Mouse (Mus musculus) liver, embryonic 13.5 days (tissue): Measurements from ENCODE around the gene Ankrd63. TPM values are rescaled to one million over a fixed set of nuclear protein-coding genes. Genes with fewer than 3 reads are reported as not detected.

ENCODE experiments used
- ATAC-seq: fragments of 200-750 bp; cut with Nextera tagmentation; 2 replicates; pipeline ENCODE4 v1.8.0; 2017; ENCODE audit warnings: low read depth, mild to moderate bottlenecking, moderate number of reproducible peaks, moderate library complexity
- DNase-seq: peaks from one replicate; pipeline ENCODE4 v3.0.0; 2022
- H3K27ac ChIP-seq: fragments of 300-500 bp; sonication (generic); 2 replicates; pipeline ENCODE4 v1.5.1; 2015; ENCODE audit warnings: moderate library complexity, mild to moderate bottlenecking, inconsistent platforms
- H3K27me3 ChIP-seq: fragments of 300-500 bp; sonication (generic); 2 replicates; pipeline ENCODE4 v1.6.1; 2015; ENCODE audit warnings: mild to moderate bottlenecking, inconsistent platforms
- H3K36me3 ChIP-seq: fragments of 300-500 bp; sonication (generic); 2 replicates; pipeline ENCODE4 v1.6.1; 2015; ENCODE audit warnings: mild to moderate bottlenecking, inconsistent platforms
- H3K4me1 ChIP-seq: fragments of 300-500 bp; sonication (generic); replicated peaks from 2 replicates; pipeline ENCODE4 v1.6.1; 2015; ENCODE audit warnings: inconsistent platforms
- H3K4me2 ChIP-seq: fragments of 300-500 bp; sonication (generic); 2 replicates; pipeline ENCODE4 v1.6.1; 2015; ENCODE audit warnings: inconsistent platforms, mild to moderate bottlenecking, moderate library complexity
- H3K4me3 ChIP-seq: fragments of 300-500 bp; sonication (generic); replicated peaks from 2 replicates; pipeline ENCODE4 v1.5.1; 2015; ENCODE audit warnings: mild to moderate bottlenecking, inconsistent platforms
- H3K9ac ChIP-seq: fragments of 300-500 bp; sonication (generic); 2 replicates; pipeline ENCODE4 v1.6.1; 2015; ENCODE audit warnings: mild to moderate bottlenecking, inconsistent platforms
- H3K9me3 ChIP-seq: fragments of 300-500 bp; sonication (generic); replicated peaks from 2 replicates; pipeline ENCODE4 v1.6.1; 2016; ENCODE audit warnings: inconsistent platforms
- WGBS: fragments of 180-500 bp; shearing (Covaris S2); methylation state at CpG from one replicate; pipeline ENCODE4 v1.1.7; 2015; ENCODE audit not compliant: insufficient replicate concordance; 5-methylcytosine and 5-hydroxymethylcytosine counted together
- polyA plus RNA-seq: library from polyadenylated mRNA; unstranded; fragments of >200 nt; fragmentation: Nextera tagmentation; extraction: Ambion mirVana; gene quantifications from 2 replicates; pipeline ENCODE4 v1.2.1, GENCODE M21; 2015

Ankrd63 gene
- polyA plus RNA-seq, 1 experiment from 2014 or later, result not detected

GRCm38 (mm10) chr2:118725511-118725910, 21.7 kb upstream of the Ankrd63 start:
- Histone ChIP-seq H3K36me3 (no peaks in the 10 kb centered on the region), H3K9ac (no peak overlapping the region), H3K4me2 (no peak overlapping the region), H3K27me3 (peaks cover 37% of the 10 kb centered on the region), H3K4me1 (peaks cover 43% of the 10 kb centered on the region), H3K9me3 (no peaks in the 10 kb centered on the region), H3K4me3 (no peak overlapping the region), H3K27ac (no peak overlapping the region)
- DNase-seq (no peak), ATAC-seq (no peak)
- 61% methylated on average over 4 of the region's 4 CpGs for WGBS

GRCm38 (mm10) chr2:118723693-118724486, 20.1 kb upstream of the Ankrd63 start:
- ATAC-seq (peak; percentile 69), DNase-seq (no peak)
- Histone ChIP-seq H3K4me1 (peaks cover 32% of the 10 kb centered on the region), H3K9ac (no peak overlapping the region), H3K4me3 (no peak overlapping the region), H3K4me2 (no peak overlapping the region), H3K27me3 (peaks cover 31% of the 10 kb centered on the region), H3K36me3 (0 out of 2 replicates have a peak, but pooled peaks cover 1% of the 10 kb centered on the region), H3K27ac (no peak overlapping the region), H3K9me3 (no peaks in the 10 kb centered on the region)
- 24% methylated on average over 15 of the region's 15 CpGs for WGBS

DNA sequence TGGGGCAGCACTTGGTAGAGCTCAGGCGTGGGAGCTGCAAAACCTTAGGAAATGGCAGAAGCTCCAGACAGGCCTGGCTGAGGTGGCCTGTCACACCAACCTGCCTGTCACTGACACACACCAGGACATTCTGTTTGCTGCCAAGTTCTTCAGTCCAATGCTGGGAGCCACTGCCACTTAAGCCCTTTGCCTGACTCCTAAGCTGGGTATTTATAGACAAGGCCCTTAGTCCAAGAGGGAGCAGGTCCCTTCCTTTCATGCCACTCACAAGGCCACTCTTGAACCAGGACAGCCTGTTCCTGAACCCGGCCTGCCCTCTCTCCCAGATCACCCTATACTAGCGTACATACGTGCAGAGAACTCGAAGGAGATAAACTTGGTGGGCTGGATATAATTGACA, 12.9 kb upstream of the Ankrd63 start:
- Histone ChIP-seq H3K4me3 (no peak overlapping the region), H3K9ac (no peak overlapping the region), H3K36me3 (0 out of 2 replicates have a peak, but pooled peaks cover 5% of the 10 kb centered on the region), H3K27me3 (peaks cover 24% of the 10 kb centered on the region), H3K4me1 (0 out of 2 replicates have a peak, but pooled peaks cover 2% of the 10 kb centered on the region), H3K4me2 (no peak overlapping the region), H3K27ac (no peak overlapping the region), H3K9me3 (no peaks in the 10 kb centered on the region)
- WGBS, result 67% methylated on average over 5 of the region's 5 CpGs
- DNase-seq (no peak), ATAC-seq (no peak)

- Histone ChIP-seq H3K4me1 (peaks cover 21% of the 10 kb centered on the region), H3K27ac (no peak overlapping the region), H3K9ac (no peak overlapping the region), H3K4me2 (no peak overlapping the region), H3K9me3 (no peaks in the 10 kb centered on the region), H3K27me3 (peaks cover 49% of the 10 kb centered on the region), H3K36me3 (0 out of 2 replicates have a peak, but pooled peaks cover 5% of the 10 kb centered on the region), H3K4me3 (no peak overlapping the region)
- no peak for ATAC-seq
- 56% methylated on average over 4 of the region's 4 CpGs for WGBS
- DNase-seq, result no peak
Observed at GRCm38 (mm10) chr2:118714230-118714629, 10.5 kb upstream of the Ankrd63 start.

- ATAC-seq, result no peak
- no peak overlapping the region for H3K27ac ChIP-seq
- H3K27me3 ChIP-seq, result peaks cover 55% of the 10 kb centered on the region
Observed at GRCm38 (mm10) chr2:118713631-118714030, 9.9 kb upstream of the Ankrd63 start.

DNA sequence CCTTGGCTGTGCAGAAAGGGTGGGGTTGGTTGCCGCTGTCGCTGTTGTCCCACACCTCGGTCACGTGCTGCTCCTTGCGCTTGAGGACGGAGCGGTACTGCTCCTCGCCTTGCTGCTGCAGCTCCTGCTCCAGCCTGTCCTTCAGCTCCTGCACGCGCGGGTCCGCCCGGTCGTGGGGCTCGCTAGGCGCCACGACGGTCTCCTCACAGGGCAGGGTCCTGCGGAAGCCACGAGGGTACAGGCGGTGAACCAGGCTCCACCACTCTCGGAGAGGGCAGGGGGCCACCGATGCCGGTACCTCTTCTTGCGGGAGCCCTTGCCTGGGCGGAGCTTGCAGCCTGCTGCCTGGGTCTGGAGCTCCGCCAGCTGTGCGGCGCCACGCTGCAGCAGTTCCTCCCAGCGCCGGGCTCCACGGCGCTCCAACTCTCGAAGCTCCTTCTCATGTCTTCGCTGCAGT, 7.3 kb upstream of the Ankrd63 start:
- no peaks in the 10 kb centered on the region for H3K36me3 ChIP-seq
- DNase-seq, result no peak
- H3K4me2 ChIP-seq, result peak overlapping the region; percentile 40
- H3K9ac ChIP-seq, result no peak overlapping the region
- WGBS, result 26% methylated on average over 36 of the region's 36 CpGs
- peak overlapping the region; percentile 20 for H3K4me3 ChIP-seq
- no peaks in the 10 kb centered on the region for H3K9me3 ChIP-seq
- ATAC-seq, result peak; percentile 17; the same call in 1 of the 2 replicates
- peaks cover 77% of the 10 kb centered on the region for H3K27me3 ChIP-seq
- peaks cover 25% of the 10 kb centered on the region for H3K4me1 ChIP-seq
- no peak overlapping the region for H3K27ac ChIP-seq

More at GRCm38 (mm10) chr2:118713631-118714030, 9.9 kb upstream of the Ankrd63 start:
- H3K4me2 ChIP-seq, result no peak overlapping the region
- H3K36me3 ChIP-seq, result 0 out of 2 replicates have a peak, but pooled peaks cover under 1% of the 10 kb centered on the region
- H3K9me3 ChIP-seq, result no peaks in the 10 kb centered on the region
- no peak overlapping the region for H3K9ac ChIP-seq
- no peak overlapping the region for H3K4me3 ChIP-seq
- DNase-seq, result no peak
- H3K4me1 ChIP-seq, result peaks cover 22% of the 10 kb centered on the region
- 68% methylated on average over 6 of the region's 6 CpGs for WGBS

DNA sequence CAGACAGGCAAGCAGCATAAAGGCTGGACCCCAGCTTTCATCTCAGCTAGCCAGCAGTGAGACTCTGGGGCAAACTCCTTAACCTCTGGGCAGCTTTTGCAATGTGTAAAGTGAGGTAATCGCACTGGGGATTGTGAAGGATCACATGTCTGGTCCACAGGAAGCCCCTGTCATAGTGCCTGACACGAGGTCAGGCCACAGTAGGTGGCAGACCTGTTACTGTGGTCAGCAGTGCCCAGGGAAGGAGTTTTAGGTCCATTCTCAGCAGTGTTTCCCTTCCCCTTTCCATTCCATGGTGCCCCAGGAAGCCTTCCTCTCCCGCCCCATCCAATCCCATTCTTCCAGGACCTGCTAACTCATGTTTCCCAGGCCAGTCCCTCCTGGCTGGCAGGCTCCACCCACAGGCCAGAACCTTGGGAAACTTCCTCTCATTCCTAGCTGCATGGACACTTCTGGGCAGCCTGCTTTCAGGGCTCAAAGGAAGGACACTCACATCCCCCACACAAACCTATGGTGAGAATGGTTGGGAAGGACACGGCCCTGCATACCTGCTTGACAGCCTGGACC, 6.0 kb upstream of the Ankrd63 start:
- WGBS, result 42% methylated on average over 4 of the region's 4 CpGs
- Histone ChIP-seq H3K4me2 (no peak overlapping the region), H3K4me1 (peaks cover 25% of the 10 kb centered on the region), H3K27ac (no peak overlapping the region), H3K9me3 (no peaks in the 10 kb centered on the region), H3K27me3 (peaks cover 91% of the 10 kb centered on the region), H3K9ac (no peak overlapping the region), H3K36me3 (no peaks in the 10 kb centered on the region), H3K4me3 (no peak overlapping the region)
- 0 out of 2 replicates have a peak, but pooled peaks have one; percentile 11 for ATAC-seq
- no peak for DNase-seq

DNA sequence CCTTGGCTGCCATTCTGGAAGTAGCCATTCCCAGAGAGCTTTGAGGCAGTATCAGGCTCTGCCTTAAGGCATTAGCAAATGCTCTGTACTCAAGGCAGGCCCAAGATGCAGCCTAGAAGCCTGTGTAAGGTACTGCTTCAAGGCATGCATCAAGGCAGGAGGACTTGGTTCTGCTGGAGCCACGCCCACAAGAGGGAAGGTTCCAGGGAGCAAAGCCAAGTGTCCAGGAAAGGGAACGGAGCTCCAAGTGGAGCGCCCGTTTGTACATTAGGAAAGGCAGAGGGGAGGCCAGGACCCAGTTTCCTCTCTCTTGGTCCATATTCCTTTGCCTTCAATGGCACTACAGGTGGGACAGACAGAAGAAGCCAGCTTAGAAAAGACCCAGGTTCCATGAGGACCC, 4.7 kb upstream of the Ankrd63 start:
- H3K4me1 ChIP-seq, result peaks cover 30% of the 10 kb centered on the region
- DNase-seq (no peak), ATAC-seq (no peak)
- no peaks in the 10 kb centered on the region for H3K36me3 ChIP-seq
- no peaks in the 10 kb centered on the region for H3K9me3 ChIP-seq
- H3K4me2 ChIP-seq, result no peak overlapping the region
- 72% methylated on average over 4 of the region's 4 CpGs for WGBS
- no peak overlapping the region for H3K9ac ChIP-seq
- H3K4me3 ChIP-seq, result no peak overlapping the region
- H3K27me3 ChIP-seq, result peaks cover 99% of the 10 kb centered on the region
- no peak overlapping the region for H3K27ac ChIP-seq

DNA sequence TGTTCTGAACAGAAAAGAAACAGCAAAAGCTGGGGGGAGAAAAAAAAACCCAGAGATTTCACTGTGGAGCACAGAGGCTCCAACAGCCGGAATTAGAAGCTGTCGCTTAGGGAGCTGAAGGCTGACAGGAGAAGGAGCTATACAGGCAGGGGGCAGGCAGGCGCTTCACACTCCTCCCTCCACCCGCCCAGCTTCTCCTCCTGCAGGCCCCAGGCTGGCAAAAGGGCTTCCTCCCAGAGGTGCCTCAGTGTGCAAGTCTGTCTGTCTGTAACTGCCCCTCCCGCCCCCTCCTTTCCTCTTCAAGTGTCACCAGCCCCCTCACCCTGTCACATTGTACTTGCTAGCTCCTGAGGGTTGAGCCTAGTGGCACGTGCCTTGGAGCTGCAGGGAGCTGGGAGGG, 2.7 kb upstream of the Ankrd63 start:
- H3K4me1 ChIP-seq, result peaks cover 41% of the 10 kb centered on the region
- 2% methylated on average over 6 of the region's 6 CpGs for WGBS
- no peak overlapping the region for H3K9ac ChIP-seq
- no peaks in the 10 kb centered on the region for H3K9me3 ChIP-seq
- no peaks in the 10 kb centered on the region for H3K36me3 ChIP-seq
- DNase-seq, result no peak
- H3K27ac ChIP-seq, result no peak overlapping the region
- H3K4me2 ChIP-seq, result no peak overlapping the region
- ATAC-seq, result no peak
- H3K4me3 ChIP-seq, result no peak overlapping the region
- H3K27me3 ChIP-seq, result peaks cover 100% of the 10 kb centered on the region

GRCm38 (mm10) chr2:118702883-118703761, 641 bp downstream of the Ankrd63 start:
- H3K4me2 ChIP-seq, result peak overlapping the region; percentile 55
- peaks cover 95% of the 10 kb centered on the region for H3K27me3 ChIP-seq
- no peaks in the 10 kb centered on the region for H3K9me3 ChIP-seq
- H3K9ac ChIP-seq, result no peak overlapping the region
- ATAC-seq, result no peak
- H3K36me3 ChIP-seq, result no peaks in the 10 kb centered on the region
- under 1% methylated on average over 93 of the region's 93 CpGs for WGBS
- peaks cover 34% of the 10 kb centered on the region for H3K4me1 ChIP-seq
- H3K27ac ChIP-seq, result no peak overlapping the region
- H3K4me3 ChIP-seq, result peak overlapping the region; percentile 38
- DNase-seq, result no peak
